Mouse (Mus musculus): ENCODE measurements at regions not wholly inside any gene's neighbourhood (a gene's known extent, or its start where the extent isn't known, plus 50 kb on each side); places are given as distances from the start of the nearest gene placed in this dataset.

- no peak for TF ChIP-seq CTCF (IDR thresholded peaks at IDR 0.05; ENCODE audit: low read depth)
- no peak for TF ChIP-seq EP300 (optimal IDR thresholded peaks at IDR 0.05)
Measured at GRCm38 (mm10) chr9:5708482-5708881, 363.3 kb downstream of the Casp12 start.
